ENCODE assay signal across 31 mouse cellular contexts in genomic region chr11:32303455-32303854, GRCm38 (mm10). TPM values are rescaled to one million over a fixed set of nuclear protein-coding genes. Genes with fewer than 3 reads are reported as not detected.
DNase-seq lines count a peak whose midpoint lies in the region; ATAC-seq and TF ChIP-seq lines count a peak whose summit lies in the region.
"Had no signal": no experiment of that assay in that cellular context is flagged by ENCODE, and none has a peak within 500 bp of the region (broad histone marks: within the 10 kb centered on the region; RNA-seq: fewer than 3 reads in every experiment).

No protein-coding gene starts in this region.

- 0 out of 2 replicates have a peak overlapping the region, but pooled peaks have one; percentile 15 for H3K27ac ChIP-seq in forebrain, postnatal 0 days (ENCODE audit: low read depth, low read length)
- no peak overlapping the region for H3K27ac ChIP-seq in forebrain, embryonic 12.5 days
- H3K27ac ChIP-seq in hindbrain, postnatal 0 days: peak overlapping the region; percentile 27; the same call in 1 of the 2 replicates
- H3K27ac ChIP-seq in hindbrain, embryonic 13.5 days: no peak overlapping the region
- H3K27ac ChIP-seq in liver, embryonic 15.5 days (replicated peaks): no peak overlapping the region
- H3K27ac ChIP-seq: embryonic facial prominence, embryonic 12.5 days; embryonic facial prominence, embryonic 15.5 days; forebrain, embryonic 10.5 days; heart, embryonic 15.5 days; hindbrain, embryonic 10.5 days had no signal

- H3K4me2 ChIP-seq in forebrain, postnatal 0 days (ENCODE audit: low read depth): no peak overlapping the region
- H3K4me2 ChIP-seq in forebrain, embryonic 12.5 days: no peak overlapping the region
- no peak overlapping the region for H3K4me2 ChIP-seq in hindbrain, postnatal 0 days (ENCODE audit: low read depth, low read length)
- H3K4me2 ChIP-seq in hindbrain, embryonic 13.5 days: no peak overlapping the region
- H3K4me2 ChIP-seq in liver, embryonic 15.5 days: peak overlapping the region; percentile 1; the same call in 1 of the 2 replicates
- H3K4me2 ChIP-seq: embryonic facial prominence, embryonic 12.5 days; embryonic facial prominence, embryonic 15.5 days; heart, embryonic 12.5 days; heart, embryonic 15.5 days had no signal

- no peaks in the 10 kb centered on the region for H3K9me3 ChIP-seq in forebrain, postnatal 0 days (ENCODE audit: low read length)
- no peaks in the 10 kb centered on the region for H3K9me3 ChIP-seq in forebrain, embryonic 12.5 days
- no peaks in the 10 kb centered on the region for H3K9me3 ChIP-seq in hindbrain, postnatal 0 days (ENCODE audit: low read length)
- no peaks in the 10 kb centered on the region for H3K9me3 ChIP-seq in hindbrain, embryonic 13.5 days
- no peaks in the 10 kb centered on the region for H3K9me3 ChIP-seq in liver, embryonic 15.5 days (replicated peaks)
- H3K9me3 ChIP-seq: embryonic facial prominence, embryonic 12.5 days; embryonic facial prominence, embryonic 15.5 days; forebrain, embryonic 10.5 days; G1E; heart, embryonic 12.5 days; heart, embryonic 15.5 days; hindbrain, embryonic 10.5 days had no signal

- TF ChIP-seq CTCF in forebrain, postnatal 0 days (IDR thresholded peaks at IDR 0.05; ENCODE audit: low read depth): no peak
- TF ChIP-seq CTCF in hindbrain, postnatal 0 days (IDR thresholded peaks at IDR 0.05; ENCODE audit: low read depth): no peak

- DNase-seq in forebrain, postnatal 0 days: no peak
- DNase-seq in hindbrain, postnatal 0 days (ENCODE audit: low spot score): no peak
- no peak for DNase-seq in liver
- DNase-seq in spleen, postnatal 10 days (ENCODE audit: low spot score in 2 of 2): no peak
- DNase-seq: adrenal gland, postnatal 10 days; adrenal gland, postnatal 36 days; B cell, adult 2 months; cerebellum, adult 18-20 months; cerebellum, adult 9-10 months; cerebellum, postnatal 14 days; gastrocnemius, postnatal 36 days had no signal

- H3K9ac ChIP-seq in forebrain, postnatal 0 days: no peak overlapping the region
- H3K9ac ChIP-seq in forebrain, embryonic 12.5 days: no peak overlapping the region
- no peak overlapping the region for H3K9ac ChIP-seq in hindbrain, postnatal 0 days (replicated peaks; ENCODE audit: low read length)
- no peak overlapping the region for H3K9ac ChIP-seq in hindbrain, embryonic 13.5 days
- H3K9ac ChIP-seq in liver, embryonic 15.5 days: 0 out of 2 replicates have a peak overlapping the region, but pooled peaks have one; percentile 6
- H3K9ac ChIP-seq: embryonic facial prominence, embryonic 12.5 days; embryonic facial prominence, embryonic 15.5 days; heart, embryonic 12.5 days; heart, embryonic 15.5 days had no signal

- H3K4me3 ChIP-seq in forebrain, postnatal 0 days (ENCODE audit: low read depth, low read length): no peak overlapping the region
- no peak overlapping the region for H3K4me3 ChIP-seq in forebrain, embryonic 12.5 days (replicated peaks)
- H3K4me3 ChIP-seq in hindbrain, postnatal 0 days (ENCODE audit: low read length): no peak overlapping the region
- H3K4me3 ChIP-seq in hindbrain, embryonic 13.5 days: no peak overlapping the region
- no peak overlapping the region for H3K4me3 ChIP-seq in liver, embryonic 15.5 days (replicated peaks)
- H3K4me3 ChIP-seq: embryonic facial prominence, embryonic 12.5 days; embryonic facial prominence, embryonic 15.5 days; forebrain, embryonic 10.5 days; heart, embryonic 12.5 days; heart, embryonic 15.5 days; hindbrain, embryonic 10.5 days had no signal

- no peak; the same call in 1 of the 2 replicates for ATAC-seq in forebrain, postnatal 0 days
- ATAC-seq in forebrain, embryonic 12.5 days (ENCODE audit: low FRiP score): no peak
- ATAC-seq in hindbrain, postnatal 0 days: no peak
- ATAC-seq in hindbrain, embryonic 13.5 days (ENCODE audit: low FRiP score): no peak
- no peak for ATAC-seq in liver, embryonic 15.5 days (ENCODE audit: insufficient read depth)
- ATAC-seq: inflammation-experienced regulatory T-cells, adult 6 months; intestine, embryonic 16.5 days; Patski had no signal

- H3K36me3 ChIP-seq in forebrain, postnatal 0 days (ENCODE audit: insufficient read depth): no peaks in the 10 kb centered on the region
- H3K36me3 ChIP-seq in forebrain, embryonic 12.5 days (replicated peaks): no peaks in the 10 kb centered on the region
- H3K36me3 ChIP-seq in hindbrain, postnatal 0 days (ENCODE audit: insufficient read depth, low read length): no peaks in the 10 kb centered on the region
- no peaks in the 10 kb centered on the region for H3K36me3 ChIP-seq in hindbrain, embryonic 13.5 days
- H3K36me3 ChIP-seq in liver, embryonic 15.5 days (replicated peaks): peaks cover 35% of the 10 kb centered on the region
- H3K36me3 ChIP-seq: embryonic facial prominence, embryonic 12.5 days; embryonic facial prominence, embryonic 15.5 days; forebrain, embryonic 10.5 days; G1E; heart, embryonic 12.5 days; heart, embryonic 15.5 days; hindbrain, embryonic 10.5 days had no signal

- WGBS in forebrain, postnatal 0 days: 85% methylated on average over 1 of the region's 1 CpGs
- WGBS in forebrain, embryonic 12.5 days: 94% methylated on average over 1 of the region's 1 CpGs
- 86% methylated on average over 1 of the region's 1 CpGs for WGBS in hindbrain, postnatal 0 days
- 86% methylated on average over 1 of the region's 1 CpGs for WGBS in hindbrain, embryonic 13.5 days
- WGBS in liver, embryonic 15.5 days (ENCODE audit: insufficient replicate concordance): 47% methylated on average over 1 of the region's 1 CpGs

- no peaks in the 10 kb centered on the region for H3K27me3 ChIP-seq in forebrain, postnatal 0 days (ENCODE audit: insufficient read depth, low read length)
- H3K27me3 ChIP-seq in forebrain, embryonic 12.5 days: peaks cover 18% of the 10 kb centered on the region
- H3K27me3 ChIP-seq in hindbrain, postnatal 0 days (ENCODE audit: insufficient read depth, low read length): no peaks in the 10 kb centered on the region
- peaks cover 15% of the 10 kb centered on the region for H3K27me3 ChIP-seq in hindbrain, embryonic 13.5 days
- H3K27me3 ChIP-seq in liver, embryonic 15.5 days: peaks cover 36% of the 10 kb centered on the region

- H3K4me1 ChIP-seq in forebrain, postnatal 0 days (ENCODE audit: insufficient read depth): peaks cover 7% of the 10 kb centered on the region; the same call in 1 of the 2 replicates
- H3K4me1 ChIP-seq in forebrain, embryonic 12.5 days: no peaks in the 10 kb centered on the region
- no peaks in the 10 kb centered on the region for H3K4me1 ChIP-seq in hindbrain, postnatal 0 days (ENCODE audit: insufficient read depth, low read length)
- H3K4me1 ChIP-seq in hindbrain, embryonic 13.5 days (replicated peaks): no peaks in the 10 kb centered on the region
- peaks cover 37% of the 10 kb centered on the region for H3K4me1 ChIP-seq in liver, embryonic 15.5 days (replicated peaks)
- H3K4me1 ChIP-seq: embryonic facial prominence, embryonic 12.5 days; embryonic facial prominence, embryonic 15.5 days; heart, embryonic 12.5 days had no signal

RNA-seq across cellular contexts. Expression of gene Hbq1a, which starts 3.6 kb away (rescaled TPM):
- 1.3 and 1.6 TPM in 2 replicates for total RNA-seq in forebrain, postnatal 0 days (2014; rRNA removed)
- 2.3 and 2.6 TPM in 2 replicates for polyA plus RNA-seq in forebrain, postnatal 0 days (2015; fragmentation: Nextera tagmentation; extraction: Ambion mirVana)
- 0.73 TPM in 1 of 2 replicates, not detected in the other for polyA plus RNA-seq in forebrain, embryonic 12.5 days (2016; fragmentation: Nextera tagmentation; extraction: Ambion mirVana)
- total RNA-seq in hindbrain, postnatal 0 days (2014; rRNA removed): 5.6 TPM in 1 of 2 replicates, not detected in the other
- polyA plus RNA-seq in hindbrain, postnatal 0 days (2015; fragmentation: Nextera tagmentation; extraction: Ambion mirVana): 2.0 and 2.2 TPM in 2 replicates
- 0.91 and 1.3 TPM in 2 replicates for polyA plus RNA-seq in hindbrain, embryonic 13.5 days (2015; fragmentation: Nextera tagmentation; extraction: Ambion mirVana)
- polyA plus RNA-seq in liver, embryonic 15.5 days (2015; fragmentation: Nextera tagmentation; extraction: Ambion mirVana): 7.3 and 8.0 TPM in 2 replicates
- total RNA-seq: adrenal gland, adult 18-20 months; adrenal gland, postnatal 10 days; CH12.LX; G1E; gastrocnemius, adult 8-10 months; gastrocnemius, postnatal 36 days; granulocyte monocyte progenitor cell, adult 5-6 weeks; heart, postnatal 10 days had no signal
- polyA plus RNA-seq: embryonic facial prominence, embryonic 12.5 days; forebrain, embryonic 10.5 days; G1E; hindbrain, embryonic 10.5 days; inflammation-experienced regulatory T-cells, adult 6 months; Patski had no signal

RNA-seq across cellular contexts. Expression of gene Hba-a2, which starts 7.2 kb away (rescaled TPM):
- total RNA-seq in forebrain, postnatal 0 days (2014; rRNA removed): 789 and 953 TPM in 2 replicates
- polyA plus RNA-seq in forebrain, postnatal 0 days (2015; fragmentation: Nextera tagmentation; extraction: Ambion mirVana): 1,191 and 1,686 TPM in 2 replicates
- polyA plus RNA-seq in forebrain, embryonic 12.5 days (2016; fragmentation: Nextera tagmentation; extraction: Ambion mirVana): 4,843 and 6,486 TPM in 2 replicates
- total RNA-seq in hindbrain, postnatal 0 days (2014; rRNA removed): 1,752 and 2,010 TPM in 2 replicates
- polyA plus RNA-seq in hindbrain, postnatal 0 days (2015; fragmentation: Nextera tagmentation; extraction: Ambion mirVana): 1,345 and 1,601 TPM in 2 replicates
- polyA plus RNA-seq in hindbrain, embryonic 13.5 days (2015; fragmentation: Nextera tagmentation; extraction: Ambion mirVana): 5,965 and 6,511 TPM in 2 replicates
- 175,652 and 176,876 TPM in 2 replicates for polyA plus RNA-seq in liver, embryonic 15.5 days (2015; fragmentation: Nextera tagmentation; extraction: Ambion mirVana)
- polyA plus RNA-seq: Patski had no signal

RNA-seq across cellular contexts. Expression of gene Hbq1b, which starts 16.7 kb away (rescaled TPM):
- 0.71 and 1.8 TPM in 2 replicates for total RNA-seq in forebrain, postnatal 0 days (2014; rRNA removed)
- polyA plus RNA-seq in forebrain, postnatal 0 days (2015; fragmentation: Nextera tagmentation; extraction: Ambion mirVana): 3.5 and 5.5 TPM in 2 replicates
- polyA plus RNA-seq in forebrain, embryonic 12.5 days (2016; fragmentation: Nextera tagmentation; extraction: Ambion mirVana): 2.4 TPM in 2 replicates
- total RNA-seq in hindbrain, postnatal 0 days (2014; rRNA removed): 1.0 TPM in 1 of 2 replicates, not detected in the other
- 1.1 and 1.4 TPM in 2 replicates for polyA plus RNA-seq in hindbrain, postnatal 0 days (2015; fragmentation: Nextera tagmentation; extraction: Ambion mirVana)
- polyA plus RNA-seq in hindbrain, embryonic 13.5 days (2015; fragmentation: Nextera tagmentation; extraction: Ambion mirVana): 0.68 and 1.4 TPM in 2 replicates
- 139 and 151 TPM in 2 replicates for polyA plus RNA-seq in liver, embryonic 15.5 days (2015; fragmentation: Nextera tagmentation; extraction: Ambion mirVana)
- total RNA-seq: adrenal gland, adult 18-20 months; adrenal gland, postnatal 36 days; CH12.LX; gastrocnemius, adult 8-10 months; gastrocnemius, postnatal 36 days; granulocyte monocyte progenitor cell, adult 5-6 weeks had no signal
- polyA plus RNA-seq: inflammation-experienced regulatory T-cells, adult 6 months; Patski had no signal

RNA-seq across cellular contexts. Expression of gene Hba-a1, which starts 20.1 kb away (rescaled TPM):
- total RNA-seq in forebrain, postnatal 0 days (2014; rRNA removed): 405 and 563 TPM in 2 replicates
- polyA plus RNA-seq in forebrain, postnatal 0 days (2015; fragmentation: Nextera tagmentation; extraction: Ambion mirVana): 490 and 723 TPM in 2 replicates
- polyA plus RNA-seq in forebrain, embryonic 12.5 days (2016; fragmentation: Nextera tagmentation; extraction: Ambion mirVana): 2,326 and 2,947 TPM in 2 replicates
- 541 and 992 TPM in 2 replicates for total RNA-seq in hindbrain, postnatal 0 days (2014; rRNA removed)
- 535 and 659 TPM in 2 replicates for polyA plus RNA-seq in hindbrain, postnatal 0 days (2015; fragmentation: Nextera tagmentation; extraction: Ambion mirVana)
- 2,436 and 2,656 TPM in 2 replicates for polyA plus RNA-seq in hindbrain, embryonic 13.5 days (2015; fragmentation: Nextera tagmentation; extraction: Ambion mirVana)
- polyA plus RNA-seq in liver, embryonic 15.5 days (2015; fragmentation: Nextera tagmentation; extraction: Ambion mirVana): 74,460 and 76,487 TPM in 2 replicates
- polyA plus RNA-seq: Patski had no signal

RNA-seq across cellular contexts. Expression of gene Hba-x, which starts 27.3 kb away (rescaled TPM):
- total RNA-seq in forebrain, postnatal 0 days (2014; rRNA removed): not detected in 2 replicates
- polyA plus RNA-seq in forebrain, postnatal 0 days (2015; fragmentation: Nextera tagmentation; extraction: Ambion mirVana): not detected in 2 replicates
- polyA plus RNA-seq in forebrain, embryonic 12.5 days (2016; fragmentation: Nextera tagmentation; extraction: Ambion mirVana): 1,147 and 1,607 TPM in 2 replicates
- total RNA-seq in hindbrain, postnatal 0 days (2014; rRNA removed): not detected in 2 replicates
- polyA plus RNA-seq in hindbrain, postnatal 0 days (2015; fragmentation: Nextera tagmentation; extraction: Ambion mirVana): not detected in 2 replicates
- 392 and 434 TPM in 2 replicates for polyA plus RNA-seq in hindbrain, embryonic 13.5 days (2015; fragmentation: Nextera tagmentation; extraction: Ambion mirVana)
- polyA plus RNA-seq in liver, embryonic 15.5 days (2015; fragmentation: Nextera tagmentation; extraction: Ambion mirVana): 72.6 and 109 TPM in 2 replicates
- total RNA-seq: adrenal gland, adult 18-20 months; adrenal gland, postnatal 10 days; adrenal gland, postnatal 36 days; CH12.LX; G1E; gastrocnemius, adult 8-10 months; gastrocnemius, postnatal 36 days; granulocyte monocyte progenitor cell, adult 5-6 weeks; heart, adult 8-10 months; heart, postnatal 10 days; heart, postnatal 36 days had no signal
- polyA plus RNA-seq: inflammation-experienced regulatory T-cells, adult 6 months; Patski had no signal

Comparison
In these comparisons a context has a peak if more than half of its experiments do, and no peak if none do; other contexts are left out.
1. H3K27ac ChIP-seq: peak in forebrain, postnatal 0 days (single experiment) and hindbrain, postnatal 0 days (single experiment); none in forebrain, embryonic 12.5 days (single experiment), hindbrain, embryonic 13.5 days (single experiment) and liver, embryonic 15.5 days (single experiment).
2. RNA of gene Hba-a2, which starts 7.2 kb away (polyA plus RNA-seq): 175,652 to 176,876 TPM in liver, embryonic 15.5 days; 5,965 to 6,511 TPM in hindbrain, embryonic 13.5 days, 4,843 to 6,486 TPM in forebrain, embryonic 12.5 days, 1,345 to 1,601 TPM in hindbrain, postnatal 0 days and 1,191 to 1,686 TPM in forebrain, postnatal 0 days; every median in the first group is over 10 times any median in the second.
3. RNA of gene Hbq1b, which starts 16.7 kb away (polyA plus RNA-seq): 139 to 151 TPM in liver, embryonic 15.5 days; 3.5 to 5.5 TPM in forebrain, postnatal 0 days, 2.4 TPM in forebrain, embryonic 12.5 days, 1.1 to 1.4 TPM in hindbrain, postnatal 0 days and 0.68 to 1.4 TPM in hindbrain, embryonic 13.5 days; every median in the first group is over 10 times any median in the second.